Mouse (Mus musculus) neutrophil, adult 5-6 weeks (primary cell): Measurements from ENCODE around the gene Ttc30a1. TPM values are rescaled to one million over a fixed set of nuclear protein-coding genes. Genes with fewer than 3 reads are reported as not detected.
"Not testable (repeated sequence)": the region's sequence is repeated elsewhere in the genome, so short reads cannot be mapped to it uniquely, and the experiment has no call there.

Experiments used
- ATAC-seq: fragments of 151-379, 151-347 bp; 2 replicates; pipeline ENCODE4 v1.8.0; 2017; ENCODE audit warnings: mild to moderate bottlenecking, moderate TSS enrichment; ENCODE audit not compliant: insufficient number of reproducible peaks, poor library complexity, low FRiP score, severe bottlenecking; ENCODE audit errors: extremely low read depth
- total RNA-seq: library from RNA; stranded (forward); fragments of 200-1000 nt; gene quantifications from 2 replicates; pipeline ENCODE4 v1.2.3, GENCODE M21; 2017

The Ttc30a1 gene
- total RNA-seq, 1 experiment from 2014 or later, result 5.6 TPM

DNA sequence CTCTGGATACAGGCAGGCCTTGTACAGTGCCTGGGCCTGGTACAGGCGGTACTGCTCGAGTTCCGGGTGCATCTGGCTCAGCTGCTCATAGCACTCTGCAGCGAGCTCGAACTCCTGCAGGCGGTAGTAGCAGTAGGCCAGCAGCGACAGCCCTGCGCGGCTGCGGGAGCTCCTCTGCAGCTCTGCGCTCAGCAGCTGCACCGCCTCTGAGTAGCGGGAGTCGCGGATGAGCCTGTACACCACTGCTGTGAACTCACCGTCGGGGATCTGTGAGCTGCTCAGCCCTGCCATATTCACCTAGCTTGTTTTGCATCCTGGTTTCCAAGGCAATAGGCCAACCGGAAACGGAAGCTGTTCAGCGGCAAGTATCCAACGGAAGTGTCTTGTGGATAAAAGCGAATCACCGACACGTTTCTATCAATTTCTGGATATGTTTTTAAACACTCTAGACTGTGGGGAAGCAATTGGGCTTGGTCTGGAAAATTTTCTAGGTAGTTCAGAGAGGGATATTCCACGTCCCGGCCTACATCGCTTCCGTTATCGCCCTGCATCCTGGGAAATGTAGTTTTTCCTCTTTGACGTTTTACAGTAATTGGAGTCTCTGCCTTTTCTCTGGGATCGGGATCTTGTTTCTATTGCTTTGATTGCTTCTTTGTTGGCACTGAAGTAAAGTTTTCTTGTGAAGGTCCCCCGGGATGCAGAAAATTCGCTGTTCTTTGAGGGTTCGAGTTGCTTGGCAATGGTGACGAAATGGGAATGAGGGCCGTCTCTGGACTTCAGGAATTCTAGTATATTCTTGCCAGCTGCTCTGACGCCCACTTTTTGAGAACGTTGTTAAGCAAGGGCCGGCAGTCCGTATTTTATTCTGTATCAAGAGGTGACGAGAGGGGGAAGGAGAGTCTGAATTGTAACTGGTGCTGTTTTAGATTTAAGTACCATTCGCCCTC is 43.4 kb downstream of the Ttc30a1 start, which contains the start of gene Ttc30b:
Gene Ttc30b, minus strand, starts transcription at position 469 of the 947 bp plus-strand sequence.
- ATAC-seq, result peak; percentile 79

DNA sequence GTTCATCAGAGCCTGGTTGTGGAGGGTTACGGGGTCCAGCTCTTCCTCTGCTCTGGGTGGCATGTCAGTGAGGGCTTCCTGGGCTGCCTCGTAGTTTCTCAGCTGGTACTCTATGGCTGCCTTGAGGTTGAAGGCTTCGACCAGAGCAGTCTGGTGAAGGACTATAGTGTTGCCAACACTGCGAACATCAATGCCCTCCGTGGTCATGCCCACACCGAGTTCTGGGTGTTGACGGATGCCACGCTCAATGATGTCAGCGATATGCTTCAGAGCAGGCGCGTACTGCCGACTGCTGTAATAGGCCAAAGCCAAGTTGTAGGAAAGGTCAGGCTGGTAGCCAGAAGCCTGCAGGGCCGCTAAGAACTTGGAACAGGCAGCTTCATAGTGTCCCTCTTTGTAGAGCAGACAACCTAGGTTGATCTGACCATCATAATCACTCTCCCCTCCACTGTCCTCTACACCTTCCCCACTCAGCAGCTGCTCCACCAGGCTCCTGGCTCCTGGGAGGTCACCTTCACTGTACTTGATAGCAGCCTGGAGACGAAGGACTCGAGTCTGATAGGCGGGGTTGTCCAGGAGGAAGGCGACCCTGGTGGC is 44.1 kb downstream of the Ttc30a1 start:
- not testable (repeated sequence) for ATAC-seq

DNA sequence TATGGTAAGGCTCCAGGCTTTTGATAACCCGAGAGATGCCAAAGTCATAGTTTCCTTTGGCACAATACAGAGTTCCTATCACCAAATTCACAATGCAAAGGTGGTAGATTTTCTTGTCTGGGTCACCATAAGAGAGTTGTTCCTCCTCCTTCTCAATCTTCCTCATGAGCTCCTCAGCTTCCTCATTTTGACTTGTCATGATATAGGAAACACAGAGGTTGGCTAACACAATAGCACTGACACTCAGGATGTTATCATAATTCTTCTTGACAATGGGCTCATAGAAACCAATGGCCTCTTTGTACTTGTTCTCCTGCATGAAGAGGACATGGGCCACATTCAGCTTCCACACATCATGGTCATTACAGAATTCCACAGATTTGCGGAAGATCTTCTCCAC is 45.1 kb downstream of the Ttc30a1 start:
- ATAC-seq, result peak; percentile 50

DNA sequence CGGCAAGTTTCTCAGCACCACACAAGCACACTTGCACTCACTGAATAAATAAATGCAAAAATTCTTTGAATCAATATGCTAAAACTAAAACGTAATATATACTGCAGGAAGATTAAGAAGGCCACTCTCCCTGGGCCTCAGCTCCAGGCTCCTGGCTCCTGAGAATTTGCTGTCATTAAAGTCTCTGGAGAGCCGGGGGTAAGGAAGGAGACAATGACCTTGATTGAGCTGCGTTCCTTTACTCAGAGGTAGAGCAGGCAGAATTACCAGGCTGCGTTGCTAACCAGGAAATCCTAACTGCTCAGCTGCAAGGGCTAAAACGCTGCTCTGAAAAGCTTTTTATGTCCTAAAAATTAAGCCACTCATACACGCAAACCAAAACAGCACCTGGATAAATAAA is 48.2 kb downstream of the Ttc30a1 start:
- no peak for ATAC-seq

DNA sequence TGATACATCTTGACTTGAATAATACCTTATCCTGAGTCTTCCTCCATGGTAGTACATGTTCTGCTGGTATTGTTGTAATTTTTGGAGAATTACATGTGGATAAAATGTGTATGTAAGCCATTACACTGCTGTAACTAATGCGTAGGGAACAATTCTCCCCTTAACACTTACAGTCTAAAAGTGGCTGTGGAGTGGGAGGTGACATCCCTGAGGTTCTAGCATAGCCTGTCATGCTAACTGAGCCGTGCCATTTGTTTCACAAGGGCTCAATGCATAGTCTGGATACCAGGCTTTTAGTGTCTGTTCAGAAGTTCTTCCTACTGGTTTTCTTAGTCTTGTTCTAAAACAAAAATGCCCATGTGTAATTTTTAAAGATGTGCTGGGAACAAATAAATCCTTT is 50.8 kb downstream of the Ttc30a1 start:
- no peak for ATAC-seq

DNA sequence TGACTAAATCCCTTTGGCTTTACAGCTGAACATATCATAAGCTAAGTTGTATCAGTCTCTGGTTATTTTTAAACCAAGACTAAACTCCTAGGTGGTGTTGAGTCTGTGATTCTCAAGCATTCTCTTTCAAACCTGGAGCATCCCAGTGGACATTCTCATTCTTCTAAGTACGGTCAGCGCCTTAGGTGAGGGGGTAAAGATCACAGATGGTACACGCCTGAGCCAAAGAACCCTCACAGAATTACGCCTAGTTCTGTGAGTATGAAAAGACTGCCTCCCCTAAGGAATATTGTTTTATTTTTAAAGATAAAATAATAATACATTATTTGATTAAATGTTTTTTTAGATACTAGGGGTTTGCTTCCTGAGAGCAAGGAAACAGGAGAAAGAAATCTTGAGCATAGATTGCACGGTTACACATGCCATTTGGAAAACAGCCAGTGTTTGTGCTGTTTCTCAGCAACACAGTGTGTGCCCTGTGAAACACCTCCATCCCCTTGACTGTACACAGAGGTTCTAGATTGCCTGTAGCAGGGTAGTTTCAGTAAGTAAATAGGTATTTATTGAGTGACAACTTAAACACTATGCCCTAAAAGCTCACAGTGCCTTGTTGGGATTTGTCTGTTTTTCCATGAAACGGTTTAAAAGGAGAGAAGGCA is 51.9 kb downstream of the Ttc30a1 start:
- no peak for ATAC-seq

DNA sequence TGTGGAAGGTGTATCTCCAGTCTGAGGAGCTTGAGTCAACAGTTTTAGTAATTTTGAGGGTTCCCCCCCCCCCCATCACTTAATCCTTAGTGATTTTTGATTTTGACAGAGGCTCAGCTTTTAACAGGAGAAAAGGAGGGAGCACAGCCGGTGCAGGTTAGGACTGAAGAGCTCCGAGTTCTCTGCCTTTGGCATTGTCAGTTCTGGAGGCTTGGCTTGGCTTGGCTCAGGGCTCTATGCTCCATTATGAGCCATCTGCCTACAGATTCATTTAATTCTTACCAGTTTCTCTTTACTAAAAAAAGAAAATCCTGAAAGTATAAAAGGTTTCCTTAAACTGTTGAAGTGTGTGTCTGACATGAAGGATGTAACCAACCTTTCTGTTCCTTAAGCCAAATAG is 52.6 kb downstream of the Ttc30a1 start:
- ATAC-seq, result no peak

Other genes with a start within 250 kb of the Ttc30a1 start
- 42.1 and 46.0 TPM in 2 replicates for gene Agps, start 149.8 kb downstream of the Ttc30a1 start, total RNA-seq
- gene Ttc30b, start 43.4 kb downstream of the Ttc30a1 start, total RNA-seq, result 6.6 and 7.0 TPM in 2 replicates
- 1.5 and 2.3 TPM in 2 replicates for gene Ttc30a2, start 3.8 kb downstream of the Ttc30a1 start, total RNA-seq